Mouse (Mus musculus): ENCODE measurements around the gene Mtch2. TPM values are rescaled to one million over a fixed set of nuclear protein-coding genes. Genes with fewer than 3 reads are reported as not detected.

Gene Mtch2
- polyA plus RNA-seq (2014; fragmentation: Nextera tagmentation; extraction: Ambion mirVana) = 284 TPM in 2 replicates

DNA sequence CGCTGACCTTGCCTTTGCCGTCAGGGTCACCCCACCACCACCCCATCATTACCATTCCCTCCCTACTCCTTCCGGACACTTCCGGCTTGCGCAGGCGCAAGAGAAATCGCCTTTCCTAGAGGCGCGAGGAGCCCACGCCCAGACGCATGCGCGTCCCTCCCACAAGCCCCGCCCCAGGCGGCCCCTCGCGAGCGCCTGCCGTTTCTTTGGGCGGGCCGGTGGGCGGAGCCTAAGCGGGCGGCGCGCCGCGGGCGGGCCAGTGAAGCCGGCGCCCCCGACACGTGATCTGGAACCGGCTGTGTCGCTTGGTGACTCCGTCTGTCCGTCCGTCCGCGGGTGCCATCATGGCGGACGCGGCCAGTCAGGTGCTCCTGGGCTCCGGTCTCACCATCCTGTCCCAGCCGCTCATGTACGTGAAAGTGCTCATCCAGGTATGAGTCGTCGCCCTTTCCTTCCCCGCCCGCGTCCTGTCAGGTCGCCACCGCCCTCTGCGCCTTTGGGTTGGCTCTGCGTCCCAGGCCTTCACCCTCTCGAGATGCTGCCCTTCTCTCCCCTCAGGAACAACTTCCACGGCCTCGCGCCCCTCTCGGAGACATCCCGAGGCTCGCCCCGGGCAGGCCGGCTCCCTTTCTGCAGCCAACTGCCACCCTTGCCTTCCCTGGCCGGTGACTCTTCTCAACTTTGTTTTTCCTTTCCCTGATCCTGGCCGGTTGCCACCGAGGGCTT, at the start of gene Mtch2:
Mtch2 (plus strand) TSS at position 201 of the 726 bp plus-strand sequence.
- H3K9ac ChIP-seq (ENCODE audit: low read depth, low read length) = peak within 1 kb of the TSS; percentile 79
- H3K4me1 ChIP-seq (replicated peaks; ENCODE audit: control insufficient read depth, insufficient read depth, low read length) = no peaks in the 10 kb centered on the region; the same call in 1 of the 2 replicates
- no peaks in the 10 kb centered on the region for H3K27me3 ChIP-seq (ENCODE audit: control insufficient read depth, insufficient read depth, low read length)
- H3K9me3 ChIP-seq (ENCODE audit: control insufficient read depth, low read length) = no peaks in the 10 kb centered on the region
- H3K36me3 ChIP-seq (ENCODE audit: control insufficient read depth, insufficient read depth, low read length) = peaks cover 10% of the 10 kb centered on the region
- DNase-seq (ENCODE audit: low spot score) (peak; percentile 99), ATAC-seq (ENCODE audit: low FRiP score) (peak; percentile 98)
- under 1% methylated on average over 57 of the region's 67 CpGs for WGBS
- H3K27ac ChIP-seq (ENCODE audit: low read depth, low read length) = peak within 1 kb of the TSS; percentile 59
- peak within 1 kb of the TSS; percentile 72 for H3K4me3 ChIP-seq (ENCODE audit: low read depth, low read length)
- H3K4me2 ChIP-seq (replicated peaks; ENCODE audit: low read depth, low read length) = peak within 1 kb of the TSS; percentile 58

DNA sequence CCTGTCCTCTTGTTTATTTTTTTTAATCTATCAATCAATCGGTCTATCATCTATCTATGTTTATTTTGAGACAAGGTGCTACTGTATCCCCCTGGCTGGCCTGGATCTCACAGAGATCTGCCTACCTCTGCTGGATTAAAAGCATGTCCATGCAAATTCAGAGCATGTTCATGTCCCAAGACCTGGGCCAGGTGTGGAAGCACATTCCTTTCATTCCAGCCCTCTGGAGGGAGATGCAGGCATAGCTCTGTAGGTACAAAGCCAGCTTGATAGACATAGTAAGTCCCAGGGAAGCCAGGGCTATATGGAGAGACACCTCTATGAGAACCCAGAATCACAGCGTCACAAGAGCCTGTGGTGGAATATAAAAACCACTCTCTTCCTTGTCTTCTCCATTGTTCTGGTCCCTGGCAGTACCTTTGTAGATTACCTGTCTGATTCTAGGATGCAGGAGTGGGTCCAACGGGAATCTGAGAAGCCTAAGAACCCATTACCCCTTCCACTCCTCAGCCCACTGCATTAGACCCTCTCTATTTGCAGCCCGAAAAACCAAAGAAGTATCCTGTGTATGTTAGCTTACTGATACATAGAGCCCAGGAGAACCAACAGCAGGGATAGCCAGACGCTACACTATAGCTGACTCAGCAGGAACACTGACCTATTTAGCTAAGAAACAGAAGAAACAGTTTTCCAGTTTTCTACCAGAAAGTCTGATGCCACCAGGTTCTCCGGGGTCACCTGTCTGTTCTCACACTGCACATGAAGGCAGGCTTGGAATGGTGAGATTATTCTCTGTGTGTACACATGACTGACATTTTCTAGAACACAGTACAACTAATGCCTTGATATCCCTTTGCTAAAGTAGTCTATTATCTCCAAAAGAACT, 38.5 kb upstream of the Mtch2 start:
- no peaks in the 10 kb centered on the region for H3K4me1 ChIP-seq (replicated peaks; ENCODE audit: control insufficient read depth, insufficient read depth, low read length)
- H3K4me2 ChIP-seq (replicated peaks; ENCODE audit: low read depth, low read length) = no peak overlapping the region
- DNase-seq (ENCODE audit: low spot score) (no peak), ATAC-seq (ENCODE audit: low FRiP score) (no peak)
- H3K9ac ChIP-seq (ENCODE audit: low read depth, low read length) = no peak overlapping the region
- H3K9me3 ChIP-seq (ENCODE audit: control insufficient read depth, low read length) = no peaks in the 10 kb centered on the region
- H3K27me3 ChIP-seq (ENCODE audit: control insufficient read depth, insufficient read depth, low read length) = no peaks in the 10 kb centered on the region
- 84% methylated on average over 6 of the region's 6 CpGs for WGBS
- no peak overlapping the region for H3K4me3 ChIP-seq (ENCODE audit: low read depth, low read length)
- H3K36me3 ChIP-seq (ENCODE audit: control insufficient read depth, insufficient read depth, low read length) = no peaks in the 10 kb centered on the region
- no peak overlapping the region for H3K27ac ChIP-seq (ENCODE audit: low read depth, low read length)

DNA sequence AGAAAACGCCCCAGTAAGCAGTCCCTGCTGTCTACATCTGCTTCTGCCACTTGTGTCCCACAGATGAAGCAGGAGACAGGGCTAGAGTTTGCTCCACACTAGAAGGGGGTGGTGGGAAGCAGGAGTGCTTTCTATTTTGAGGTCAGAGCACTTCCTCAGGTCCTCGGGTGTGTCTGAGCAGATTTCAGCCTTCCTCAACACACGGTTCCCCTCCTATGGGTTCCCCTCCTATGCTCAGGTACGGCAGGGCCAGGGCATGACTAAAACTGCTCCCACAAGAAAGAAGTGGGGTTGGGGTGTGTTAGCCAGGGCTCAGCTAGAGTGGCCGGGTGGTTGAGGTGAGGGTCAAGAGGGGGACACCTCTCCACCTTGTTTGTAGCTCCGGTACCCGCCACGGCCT, 36.2 kb upstream of the Mtch2 start:
- Histone ChIP-seq H3K9ac (ENCODE audit: low read depth, low read length) (no peak overlapping the region), H3K9me3 (ENCODE audit: control insufficient read depth, low read length) (no peaks in the 10 kb centered on the region), H3K4me1 (replicated peaks; ENCODE audit: control insufficient read depth, insufficient read depth, low read length) (no peaks in the 10 kb centered on the region), H3K27ac (ENCODE audit: low read depth, low read length) (no peak overlapping the region), H3K27me3 (ENCODE audit: control insufficient read depth, insufficient read depth, low read length) (no peaks in the 10 kb centered on the region), H3K4me3 (ENCODE audit: low read depth, low read length) (no peak overlapping the region), H3K4me2 (replicated peaks; ENCODE audit: low read depth, low read length) (no peak overlapping the region), H3K36me3 (ENCODE audit: control insufficient read depth, insufficient read depth, low read length) (no peaks in the 10 kb centered on the region)
- 90% methylated on average over 8 of the region's 8 CpGs for WGBS
- ATAC-seq (ENCODE audit: low FRiP score) (no peak), DNase-seq (ENCODE audit: low spot score) (no peak)

DNA sequence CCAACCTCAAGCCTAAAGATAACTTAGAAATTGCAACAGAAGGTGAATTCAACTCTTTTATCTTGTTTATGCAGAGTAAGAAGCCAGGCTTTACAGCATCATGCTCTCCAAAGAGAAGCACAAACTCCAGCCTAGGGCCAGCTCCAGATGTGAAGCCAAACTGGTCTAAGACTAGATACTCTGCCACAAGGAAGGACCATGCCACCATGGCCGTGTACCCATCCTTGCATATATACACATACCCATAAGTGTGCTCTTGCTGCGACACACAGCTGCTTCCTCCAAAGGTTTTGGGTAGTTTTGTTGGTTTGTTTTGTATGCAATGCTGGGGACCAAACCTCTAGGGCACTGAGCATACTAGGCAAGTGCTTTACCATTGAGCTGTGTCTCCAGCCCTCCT, 31.7 kb upstream of the Mtch2 start:
- Histone ChIP-seq H3K9me3 (ENCODE audit: control insufficient read depth, low read length) (no peaks in the 10 kb centered on the region), H3K27me3 (ENCODE audit: control insufficient read depth, insufficient read depth, low read length) (no peaks in the 10 kb centered on the region), H3K36me3 (ENCODE audit: control insufficient read depth, insufficient read depth, low read length) (no peaks in the 10 kb centered on the region), H3K4me2 (replicated peaks; ENCODE audit: low read depth, low read length) (no peak overlapping the region), H3K9ac (ENCODE audit: low read depth, low read length) (no peak overlapping the region), H3K4me3 (ENCODE audit: low read depth, low read length) (no peak overlapping the region), H3K4me1 (replicated peaks; ENCODE audit: control insufficient read depth, insufficient read depth, low read length) (no peaks in the 10 kb centered on the region), H3K27ac (ENCODE audit: low read depth, low read length) (no peak overlapping the region)
- 87% methylated on average over 2 of the region's 2 CpGs for WGBS
- ATAC-seq (ENCODE audit: low FRiP score) (no peak), DNase-seq (ENCODE audit: low spot score) (no peak)

DNA sequence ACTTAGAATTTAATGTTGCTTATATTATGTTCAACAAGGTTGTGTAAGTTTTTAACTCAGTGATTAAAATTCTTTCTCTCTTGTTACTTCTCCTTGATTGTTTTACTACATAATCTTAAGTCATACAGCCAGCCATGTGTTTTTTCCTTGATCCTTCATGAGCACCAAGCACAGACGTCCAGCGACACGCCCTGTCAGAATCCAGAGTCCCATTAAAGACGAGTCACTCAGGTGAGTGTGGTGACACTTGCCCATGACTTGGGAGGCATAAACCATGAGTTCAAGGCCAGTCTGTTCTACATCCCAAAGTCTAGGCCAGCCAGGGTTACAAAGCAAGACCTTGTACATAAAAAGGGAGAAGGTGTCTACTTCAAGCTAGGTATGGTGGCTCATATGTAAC, 30.8 kb upstream of the Mtch2 start:
- ATAC-seq (ENCODE audit: low FRiP score) (no peak), DNase-seq (ENCODE audit: low spot score) (no peak)
- WGBS = 84% methylated on average over 4 of the region's 4 CpGs
- Histone ChIP-seq H3K4me2 (replicated peaks; ENCODE audit: low read depth, low read length) (no peak overlapping the region), H3K9me3 (ENCODE audit: control insufficient read depth, low read length) (no peaks in the 10 kb centered on the region), H3K27me3 (ENCODE audit: control insufficient read depth, insufficient read depth, low read length) (no peaks in the 10 kb centered on the region), H3K4me3 (ENCODE audit: low read depth, low read length) (no peak overlapping the region), H3K36me3 (ENCODE audit: control insufficient read depth, insufficient read depth, low read length) (no peaks in the 10 kb centered on the region), H3K27ac (ENCODE audit: low read depth, low read length) (no peak overlapping the region), H3K9ac (ENCODE audit: low read depth, low read length) (no peak overlapping the region), H3K4me1 (replicated peaks; ENCODE audit: control insufficient read depth, insufficient read depth, low read length) (no peaks in the 10 kb centered on the region)

DNA sequence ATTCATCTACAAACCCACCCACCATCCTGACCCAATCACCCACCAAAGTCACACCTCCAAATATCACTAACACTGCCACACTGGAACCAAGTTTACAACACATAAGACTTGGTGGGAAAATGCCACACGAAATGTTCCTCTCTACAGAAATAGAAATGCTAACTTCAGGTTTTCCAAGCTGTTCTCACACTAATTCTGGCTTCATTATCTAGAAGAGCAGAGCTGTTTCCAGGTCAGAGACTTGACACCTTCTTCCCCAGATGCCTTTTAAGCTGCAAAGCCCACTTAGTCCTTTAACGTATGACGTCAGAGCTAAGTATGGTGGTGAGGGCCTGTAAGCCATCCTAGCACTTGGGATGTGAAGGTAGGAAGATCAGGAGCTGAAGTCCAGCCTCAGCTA, 28.2 kb upstream of the Mtch2 start:
- ATAC-seq (ENCODE audit: low FRiP score) = no peak
- H3K9me3 ChIP-seq (ENCODE audit: control insufficient read depth, low read length) = no peaks in the 10 kb centered on the region
- no peak overlapping the region for H3K9ac ChIP-seq (ENCODE audit: low read depth, low read length)
- 92% methylated on average over 3 of the region's 3 CpGs for WGBS
- no peaks in the 10 kb centered on the region for H3K27me3 ChIP-seq (ENCODE audit: control insufficient read depth, insufficient read depth, low read length)
- no peak overlapping the region for H3K4me3 ChIP-seq (ENCODE audit: low read depth, low read length)
- H3K4me2 ChIP-seq (replicated peaks; ENCODE audit: low read depth, low read length) = no peak overlapping the region
- no peaks in the 10 kb centered on the region for H3K4me1 ChIP-seq (replicated peaks; ENCODE audit: control insufficient read depth, insufficient read depth, low read length)
- H3K27ac ChIP-seq (ENCODE audit: low read depth, low read length) = no peak overlapping the region
- no peak for DNase-seq (ENCODE audit: low spot score)
- H3K36me3 ChIP-seq (ENCODE audit: control insufficient read depth, insufficient read depth, low read length) = no peaks in the 10 kb centered on the region

DNA sequence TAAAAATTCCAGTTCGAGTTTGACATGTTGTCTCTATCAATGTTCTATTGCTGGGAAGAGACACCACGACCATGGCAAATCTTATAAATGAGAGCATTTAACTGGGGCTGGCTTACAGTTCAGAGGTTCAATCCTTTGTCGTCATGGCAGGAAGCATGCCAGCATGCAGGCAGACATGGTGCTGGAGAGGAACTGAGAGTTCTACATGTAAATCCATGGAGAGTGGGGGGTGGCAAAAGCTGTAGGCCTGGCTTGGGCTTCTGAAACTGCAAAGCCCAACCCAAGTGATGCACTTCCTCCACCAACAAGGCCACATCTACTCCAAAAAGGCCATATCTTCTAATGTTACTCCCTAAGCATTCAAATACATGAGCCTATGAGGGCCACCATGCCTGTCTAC, 26.1 kb upstream of the Mtch2 start:
- Histone ChIP-seq H3K9ac (ENCODE audit: low read depth, low read length) (no peak overlapping the region), H3K4me2 (replicated peaks; ENCODE audit: low read depth, low read length) (no peak overlapping the region), H3K9me3 (ENCODE audit: control insufficient read depth, low read length) (no peaks in the 10 kb centered on the region), H3K27me3 (ENCODE audit: control insufficient read depth, insufficient read depth, low read length) (no peaks in the 10 kb centered on the region), H3K36me3 (ENCODE audit: control insufficient read depth, insufficient read depth, low read length) (no peaks in the 10 kb centered on the region), H3K4me3 (ENCODE audit: low read depth, low read length) (no peak overlapping the region), H3K27ac (ENCODE audit: low read depth, low read length) (no peak overlapping the region), H3K4me1 (replicated peaks; ENCODE audit: control insufficient read depth, insufficient read depth, low read length) (no peaks in the 10 kb centered on the region)
- no peak for ATAC-seq (ENCODE audit: low FRiP score)
- 83% methylated on average over 3 of the region's 3 CpGs for WGBS
- DNase-seq (ENCODE audit: low spot score) = no peak

DNA sequence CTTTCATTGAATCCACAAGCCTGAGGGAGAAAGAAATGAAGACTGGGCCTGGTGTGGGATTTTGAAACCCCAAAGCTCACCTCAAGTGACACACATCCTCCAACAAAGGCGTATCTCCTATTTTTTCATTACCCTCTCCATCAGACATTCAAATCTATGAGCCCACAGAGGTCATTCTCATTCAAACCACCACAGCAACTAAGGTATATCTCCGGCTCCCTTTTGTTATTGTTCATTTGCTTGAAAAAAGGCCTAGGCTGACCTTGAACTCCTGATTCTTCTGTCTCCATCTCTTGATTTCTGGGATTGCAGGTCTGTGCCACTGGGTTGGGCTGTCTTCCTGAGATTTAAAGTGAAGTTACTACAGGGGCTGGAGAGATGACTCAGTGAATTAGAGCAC, 24.0 kb upstream of the Mtch2 start:
- Histone ChIP-seq H3K4me2 (replicated peaks; ENCODE audit: low read depth, low read length) (no peak overlapping the region), H3K4me3 (ENCODE audit: low read depth, low read length) (no peak overlapping the region), H3K4me1 (replicated peaks; ENCODE audit: control insufficient read depth, insufficient read depth, low read length) (no peaks in the 10 kb centered on the region), H3K9me3 (ENCODE audit: control insufficient read depth, low read length) (no peaks in the 10 kb centered on the region), H3K27ac (ENCODE audit: low read depth, low read length) (no peak overlapping the region), H3K36me3 (ENCODE audit: control insufficient read depth, insufficient read depth, low read length) (no peaks in the 10 kb centered on the region), H3K9ac (ENCODE audit: low read depth, low read length) (no peak overlapping the region), H3K27me3 (ENCODE audit: control insufficient read depth, insufficient read depth, low read length) (no peaks in the 10 kb centered on the region)
- DNase-seq (ENCODE audit: low spot score) = no peak
- no peak for ATAC-seq (ENCODE audit: low FRiP score)
- WGBS = 89% methylated on average over 2 of the region's 2 CpGs
